Mouse (Mus musculus): ENCODE results near the gene Slc25a26.

The Slc25a26 gene

DNA sequence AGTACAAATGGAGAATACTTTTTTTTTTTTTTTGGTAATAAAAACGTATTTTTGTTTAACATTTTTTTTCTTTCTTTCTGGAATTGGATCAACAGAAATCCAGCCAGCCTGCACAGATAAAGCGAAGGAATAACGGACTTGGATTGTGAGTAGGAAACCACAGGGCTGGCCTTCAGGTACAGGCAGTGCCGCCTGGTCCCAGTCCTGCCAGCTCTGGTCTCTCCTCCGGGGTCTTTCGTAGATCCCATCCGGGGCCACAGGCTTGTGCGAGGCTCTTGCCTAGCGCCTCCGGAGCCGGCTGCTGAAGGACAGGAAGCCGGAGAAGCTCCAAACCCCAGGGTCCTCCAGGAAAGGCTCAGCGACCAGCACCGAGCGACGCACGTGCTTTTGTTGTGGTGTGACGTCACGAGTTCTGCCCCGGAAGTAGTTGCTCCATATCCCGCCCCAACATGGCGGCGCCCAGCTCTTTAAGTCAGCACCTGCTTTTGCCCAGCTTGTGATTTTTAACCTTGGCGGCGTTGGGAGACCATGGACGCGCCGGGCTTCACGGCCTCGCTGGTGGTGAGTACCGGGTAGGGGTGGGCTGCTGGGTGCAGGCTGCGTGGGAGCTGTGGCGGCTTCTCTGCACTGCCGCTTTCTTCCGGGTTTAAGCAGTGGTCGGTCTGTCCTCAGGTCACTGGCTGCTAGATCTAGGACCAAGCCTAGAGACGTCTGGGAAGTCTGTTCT, at the start of gene Slc25a26:
Gene Slc25a26, plus strand, starts transcription at position 435 of the 727 bp plus-strand sequence.
- peak; percentile 89 for DNase-seq (ENCODE audit: low spot score)

- DNase-seq (ENCODE audit: low spot score), result peak; percentile 23
Measured at GRCm38 (mm10) chr6:94464037-94464891, 35.9 kb upstream of the Slc25a26 start.

GRCm38 (mm10) chr6:94466508-94467205, 33.5 kb upstream of the Slc25a26 start:
- DNase-seq (ENCODE audit: low spot score), result peak; percentile 76

DNA sequence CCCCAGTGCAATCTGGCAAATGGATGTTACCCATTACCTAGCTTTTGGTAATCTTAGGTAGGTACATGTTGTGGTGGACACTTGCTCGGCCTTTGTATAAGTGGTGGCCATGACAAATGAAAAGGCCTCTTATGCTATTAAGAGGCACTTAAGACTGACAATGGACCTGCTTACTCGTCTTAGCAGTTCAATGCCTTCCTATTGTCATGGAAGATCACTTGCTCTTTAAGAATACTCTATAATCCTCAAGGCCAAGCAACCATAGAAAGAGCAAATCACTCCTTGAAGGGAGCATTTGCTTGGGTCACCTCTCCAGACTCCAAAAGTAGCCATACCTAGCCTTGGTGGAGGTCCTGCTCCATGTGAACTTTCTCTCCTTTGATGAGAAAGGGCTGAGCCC, 7.4 kb upstream of the Slc25a26 start:
- no peak for DNase-seq (ENCODE audit: low spot score)

DNA sequence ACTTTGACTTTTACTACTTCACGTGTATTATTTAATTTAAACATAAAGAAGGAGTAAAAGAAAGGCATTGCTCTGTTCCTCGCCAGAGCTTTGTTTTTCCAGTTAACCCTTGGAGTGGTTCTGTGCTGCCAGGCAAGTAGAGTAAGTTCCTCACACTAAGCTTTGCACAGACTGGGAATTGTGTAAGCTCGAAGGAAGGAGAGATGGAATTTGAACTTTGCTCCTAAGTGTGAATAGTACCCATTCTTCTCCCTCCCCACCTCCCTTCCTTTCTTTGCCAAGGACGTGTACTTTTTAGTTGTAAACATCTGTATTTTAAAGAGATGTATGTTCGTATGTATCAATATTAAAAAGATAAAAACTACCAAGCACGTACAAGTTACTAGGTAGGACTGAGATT, 3.8 kb downstream of the Slc25a26 start:
- DNase-seq (ENCODE audit: low spot score), result no peak

DNA sequence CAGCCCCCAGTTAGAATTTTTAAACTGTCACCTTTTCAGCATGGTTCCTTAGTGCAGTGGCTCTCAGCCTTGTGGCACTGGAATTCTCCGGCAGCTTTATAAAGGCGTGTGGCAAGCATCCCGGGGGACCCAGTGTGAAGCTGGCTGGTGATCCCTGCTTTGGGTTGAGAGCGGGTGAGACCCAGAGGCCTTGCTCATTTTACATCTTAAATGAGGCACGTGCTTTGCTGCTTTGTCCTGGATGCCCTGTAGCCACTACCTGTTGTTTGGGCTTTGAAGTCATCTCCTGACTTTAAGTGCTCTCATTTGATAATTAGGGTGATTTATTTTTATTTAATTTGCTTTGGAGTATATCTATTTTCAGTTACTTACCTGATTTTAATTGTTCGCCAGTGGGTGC, 7.8 kb downstream of the Slc25a26 start:
- DNase-seq (ENCODE audit: low spot score), result no peak

GRCm38 (mm10) chr6:94508807-94509206, 8.7 kb downstream of the Slc25a26 start:
- DNase-seq (ENCODE audit: low spot score), result no peak

GRCm38 (mm10) chr6:94509220-94509619, 9.1 kb downstream of the Slc25a26 start:
- no peak for DNase-seq (ENCODE audit: low spot score)

DNA sequence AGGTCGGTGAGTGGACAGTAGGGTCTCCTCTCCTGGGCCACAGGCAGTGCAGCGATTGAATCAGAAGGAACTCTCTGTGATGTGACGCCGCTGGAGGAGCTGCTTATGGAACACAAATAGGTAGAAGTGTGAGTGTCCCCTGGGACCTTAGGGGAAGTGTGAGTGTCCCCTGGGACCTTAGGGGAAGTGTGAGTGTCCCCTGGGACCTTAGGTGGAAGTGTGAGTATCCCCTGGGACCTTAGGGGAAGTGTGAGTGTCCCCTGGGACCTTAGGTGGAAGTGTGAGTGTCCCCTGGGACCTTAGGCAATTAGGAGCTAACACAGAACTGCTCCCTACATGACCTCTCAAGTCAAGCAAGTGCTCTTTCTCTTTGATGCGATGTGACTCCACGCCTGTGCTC, 18.0 kb downstream of the Slc25a26 start:
- no peak for DNase-seq (ENCODE audit: low spot score)

GRCm38 (mm10) chr6:94524335-94524734, 24.2 kb downstream of the Slc25a26 start:
- no peak for DNase-seq (ENCODE audit: low spot score)

DNA sequence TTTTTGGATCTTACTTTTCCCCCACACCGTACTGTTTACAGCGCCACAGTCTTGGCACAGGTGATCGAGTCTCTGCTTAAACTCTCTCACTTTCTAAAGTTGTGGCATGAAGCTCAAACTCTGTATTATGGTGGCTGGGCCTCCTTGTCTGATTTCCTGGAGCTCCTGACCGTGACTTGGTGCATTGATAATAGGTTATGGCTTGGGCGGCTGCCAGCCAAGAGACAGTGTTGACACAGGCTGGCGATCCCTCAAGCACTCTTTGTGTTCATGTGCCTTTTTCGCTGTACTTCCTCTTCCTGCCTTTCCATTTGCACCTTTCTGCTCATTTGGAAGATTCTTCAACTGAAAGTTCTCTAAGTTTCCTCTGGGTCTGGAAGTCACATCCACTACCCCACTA, 30.6 kb downstream of the Slc25a26 start:
- no peak for DNase-seq (ENCODE audit: low spot score)

- DNase-seq (ENCODE audit: low spot score), result no peak
Measured at GRCm38 (mm10) chr6:94532086-94532485, 32.0 kb downstream of the Slc25a26 start.

GRCm38 (mm10) chr6:94536478-94536877, 36.3 kb downstream of the Slc25a26 start:
- no peak for DNase-seq (ENCODE audit: low spot score)

DNA sequence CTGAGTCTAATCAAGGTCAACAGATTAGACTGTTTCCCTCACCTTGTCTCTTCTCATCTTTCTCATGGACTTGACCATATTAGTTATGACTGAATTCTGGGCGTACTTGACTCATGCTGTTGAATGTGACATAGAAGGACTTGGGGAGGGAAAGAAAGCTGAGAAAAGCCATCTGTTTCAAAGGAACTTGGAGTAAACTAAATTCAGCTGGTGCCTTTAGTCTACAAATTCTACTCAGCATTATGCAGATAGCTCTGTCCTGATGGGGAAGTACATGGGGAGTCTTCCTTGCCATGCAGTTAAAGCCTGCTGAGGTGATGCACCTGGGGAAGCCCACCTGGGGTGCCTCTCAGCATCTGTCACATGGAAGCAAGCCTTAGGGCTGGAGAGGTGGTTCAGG, 37.5 kb downstream of the Slc25a26 start:
- DNase-seq (ENCODE audit: low spot score), result no peak

- DNase-seq (ENCODE audit: low spot score), result no peak
Measured at GRCm38 (mm10) chr6:94540090-94540489, 40.0 kb downstream of the Slc25a26 start.

GRCm38 (mm10) chr6:94540615-94541014, 40.5 kb downstream of the Slc25a26 start:
- DNase-seq (ENCODE audit: low spot score), result no peak

- DNase-seq (ENCODE audit: low spot score), result no peak
Measured at GRCm38 (mm10) chr6:94541133-94541532, 41.0 kb downstream of the Slc25a26 start.

DNA sequence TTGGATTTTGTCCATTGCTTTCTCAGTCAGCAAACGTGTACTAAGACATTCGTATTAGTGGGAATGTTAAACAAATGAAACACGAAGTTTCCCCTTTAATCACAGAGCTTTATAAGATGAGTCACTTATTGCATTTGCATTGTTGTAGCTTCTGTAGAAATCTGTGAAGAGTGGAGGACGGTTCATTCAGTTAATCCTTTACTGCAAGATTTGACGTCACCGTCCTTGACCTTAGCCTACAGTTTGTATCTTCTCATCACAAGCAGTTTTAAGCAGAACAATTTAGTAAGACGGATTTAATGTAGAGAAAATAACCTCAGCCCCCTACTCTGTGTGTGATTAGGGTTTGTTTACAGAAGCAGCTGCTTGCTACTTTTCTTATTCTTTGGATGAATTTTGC, 41.7 kb downstream of the Slc25a26 start:
- DNase-seq (ENCODE audit: low spot score), result no peak

DNA sequence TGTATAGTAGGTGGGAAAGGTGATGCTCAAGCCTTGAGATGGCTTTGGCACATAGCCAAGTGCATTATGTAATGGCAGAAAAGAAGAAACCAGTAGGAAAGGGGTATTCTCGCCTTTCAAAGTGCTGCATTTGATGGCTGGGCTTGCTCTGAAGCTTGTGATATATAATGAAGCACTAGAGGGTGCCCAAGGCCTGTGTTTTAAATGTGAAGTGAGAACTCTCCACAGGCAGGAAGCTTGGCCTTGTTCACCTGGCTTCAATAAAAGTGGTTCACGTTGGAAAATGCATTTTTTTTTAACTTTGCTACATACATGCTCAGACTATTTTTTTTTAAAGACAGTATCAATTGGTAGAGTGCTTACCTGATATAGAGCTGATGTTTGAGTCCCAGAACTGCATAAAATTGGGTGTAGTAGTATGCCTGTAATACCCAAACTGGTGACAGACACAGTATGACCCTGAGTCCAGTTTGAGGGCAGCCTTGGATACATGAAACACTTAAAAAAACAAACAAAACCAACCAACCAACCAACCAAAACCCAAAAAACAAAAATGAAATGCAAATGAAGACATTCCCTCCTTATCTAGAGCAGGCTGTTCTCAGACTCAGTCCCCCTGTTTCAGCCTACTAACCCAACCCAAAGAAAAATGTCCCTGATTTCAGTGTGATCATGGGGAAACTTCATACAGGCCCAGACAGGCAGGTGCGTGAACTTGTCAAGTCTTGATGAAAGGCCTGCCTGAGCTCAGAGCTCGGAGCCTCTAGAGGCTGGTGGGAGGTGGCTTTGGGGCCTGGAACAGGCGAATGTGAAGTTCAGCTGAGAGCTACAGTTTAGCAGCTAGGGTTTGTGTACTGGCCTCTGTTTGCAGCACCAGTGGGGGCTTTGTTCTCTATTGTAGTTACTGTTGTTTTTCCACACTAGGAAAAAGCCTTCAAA, 44.0 kb downstream of the Slc25a26 start:
- DNase-seq (ENCODE audit: low spot score), result no peak

- DNase-seq (ENCODE audit: low spot score), result no peak
Measured at GRCm38 (mm10) chr6:94547239-94547638, 47.1 kb downstream of the Slc25a26 start.

DNA sequence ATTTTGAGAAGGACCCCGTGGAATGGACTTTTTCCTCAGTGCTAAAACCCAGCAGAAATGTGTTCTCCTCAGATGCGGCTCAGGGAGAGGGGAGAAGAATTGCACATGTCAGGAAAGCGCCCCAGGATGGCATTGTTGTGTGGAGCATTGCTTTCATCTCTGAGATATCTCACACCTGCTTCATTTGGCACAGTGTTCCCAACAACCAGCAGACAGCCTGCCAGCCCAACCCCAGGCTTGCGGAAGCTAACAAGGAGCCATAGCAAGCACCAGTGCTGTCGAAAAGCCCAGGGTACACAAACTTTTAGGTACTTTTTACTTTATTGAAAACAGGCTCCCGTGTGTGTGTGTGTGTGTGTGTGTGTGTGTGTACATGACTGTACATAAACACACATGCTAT, 50.2 kb downstream of the Slc25a26 start:
- no peak for DNase-seq (ENCODE audit: low spot score)

GRCm38 (mm10) chr6:94550851-94551250, 50.7 kb downstream of the Slc25a26 start:
- no peak for DNase-seq (ENCODE audit: low spot score)
